Mouse (Mus musculus): Measurements from ENCODE around the gene Nr1d1. TPM values are rescaled to one million over a fixed set of nuclear protein-coding genes. Genes with fewer than 3 reads are reported as not detected.

Nr1d1 gene
- 4.7 TPM for total RNA-seq (2023)

GRCm38 (mm10) chr11:98774582-98775347 lies at the start of gene Nr1d1:
Gene Nr1d1, minus strand, starts transcription at chr11:98775333.

GRCm38 (mm10) chr11:98804605-98805004 lies 29.5 kb upstream of the Nr1d1 start, which contains the start of gene Casc3:
Gene Casc3, plus strand, starts transcription at chr11:98804905.

GRCm38 (mm10) chr11:98795015-98795713 lies 20.0 kb upstream of the Nr1d1 start, which contains the start of gene Msl1:
Gene Msl1, plus strand, starts transcription at chr11:98795516.

GRCm38 (mm10) chr11:98740393-98741050 lies 34.6 kb downstream of the Nr1d1 start, which contains the start of gene Thra:
Gene Thra, plus strand, starts transcription at chr11:98740638.

GRCm38 (mm10) chr11:98729119-98729588 lies 46.0 kb downstream of the Nr1d1 start, which contains the start of gene Med24:
Gene Med24, minus strand, starts transcription at chr11:98729435.

Other genes with a start within 250 kb of the Nr1d1 start
- gene Ikzf3, start 229.3 kb downstream of the Nr1d1 start, total RNA-seq (2023), result 178 TPM
- 3.7 TPM for gene Zpbp2, start 224.2 kb downstream of the Nr1d1 start, total RNA-seq (2023)
- 20.5 TPM for gene Ormdl3, start 188.0 kb downstream of the Nr1d1 start, total RNA-seq (2023)
- gene Lrrc3c, start 177.0 kb downstream of the Nr1d1 start, total RNA-seq (2023), result not detected
- gene Gm12355, start 149.7 kb downstream of the Nr1d1 start, total RNA-seq (2023), result 28.9 TPM
- not detected for gene Gsdma3, start 149.0 kb downstream of the Nr1d1 start, total RNA-seq (2023)
- gene Gsdma2, start 128.6 kb downstream of the Nr1d1 start, total RNA-seq (2023), result not detected
- not detected for gene Gsdma, start 111.0 kb downstream of the Nr1d1 start, total RNA-seq (2023)
- gene Psmd3, start 92.8 kb downstream of the Nr1d1 start, total RNA-seq (2023), result 74.1 TPM
- gene Csf3, start 74.1 kb downstream of the Nr1d1 start, total RNA-seq (2023), result not detected
- 67.4 TPM for gene Med24, start 45.9 kb downstream of the Nr1d1 start, total RNA-seq (2023)
- 48.1 TPM for gene Thra, start 34.7 kb downstream of the Nr1d1 start, total RNA-seq (2023)
- gene Msl1, start 20.2 kb upstream of the Nr1d1 start, total RNA-seq (2023), result 99.1 TPM
- gene Casc3, start 29.6 kb upstream of the Nr1d1 start, total RNA-seq (2023), result 96.9 TPM
- 0.77 TPM for gene Rapgefl1, start 61.5 kb upstream of the Nr1d1 start, total RNA-seq (2023)
- gene Wipf2, start 88.3 kb upstream of the Nr1d1 start, total RNA-seq (2023), result 45.4 TPM
- gene Cdc6, start 132.5 kb upstream of the Nr1d1 start, total RNA-seq (2023), result 1.2 TPM
- 96.5 TPM for gene Rara, start 152.5 kb upstream of the Nr1d1 start, total RNA-seq (2023)
- not detected for gene Gjd3, start 207.7 kb upstream of the Nr1d1 start, total RNA-seq (2023)
- 7.3 TPM for gene Top2a, start 248.9 kb upstream of the Nr1d1 start, total RNA-seq (2023)